Mouse (Mus musculus) testis, adult 2 months (tissue): ENCODE measurements around the gene Macrod1. TPM values are rescaled to one million over a fixed set of nuclear protein-coding genes. Genes with fewer than 3 reads are reported as not detected.

Experiments
- H3K27ac ChIP-seq: fragments of 200-500 bp; 2 replicates; pipeline ENCODE4 v1.5.1; 2012; ENCODE audit warnings: low read depth, low read length; ENCODE audit not compliant: control insufficient read depth, insufficient read depth
- H3K27me3 ChIP-seq: fragments of 200-500 bp; 2 replicates; pipeline ENCODE4 v1.6.1; 2012; ENCODE audit warnings: mild to moderate bottlenecking, low read length, moderate library complexity; ENCODE audit not compliant: control insufficient read depth, insufficient read depth
- H3K36me3 ChIP-seq: fragments of 200-500 bp; 2 replicates; pipeline ENCODE4 v1.6.1; 2012; ENCODE audit warnings: mild to moderate bottlenecking, low read length; ENCODE audit not compliant: control insufficient read depth, insufficient read depth
- H3K4me1 ChIP-seq: fragments of 200-500 bp; 2 replicates; pipeline ENCODE4 v1.6.1; 2012; ENCODE audit warnings: low read length; ENCODE audit not compliant: control insufficient read depth, insufficient read depth
- H3K4me3 ChIP-seq: fragments of 200-500 bp; 2 replicates; pipeline ENCODE4 v1.5.1; 2012; ENCODE audit warnings: low read depth, mild to moderate bottlenecking, low read length, moderate library complexity, mixed read lengths; ENCODE audit not compliant: control insufficient read depth
- CTCF ChIP-seq: fragments of 200-500 bp; IDR thresholded peaks from 2 replicates; pipeline ENCODE4 v1.5.1; 2012; ENCODE audit warnings: low read depth, mild to moderate bottlenecking, inconsistent platforms, low read length, moderate library complexity; ENCODE audit not compliant: control insufficient read depth, insufficient read depth, insufficient replicate concordance
- POLR2A ChIP-seq: fragments of 200-500 bp; IDR thresholded peaks from 2 replicates; pipeline ENCODE4 v1.6.1; 2012; ENCODE audit warnings: low read depth, mild to moderate bottlenecking, inconsistent platforms, low read length, moderate library complexity; ENCODE audit not compliant: control insufficient read depth
- polyA plus RNA-seq: library from polyadenylated mRNA; depleted of rRNA; stranded (reverse); fragments of >200 nt; gene quantifications from 2 replicates; pipeline ENCODE4 v1.2.3, GENCODE M21; 2012

Gene Macrod1
- polyA plus RNA-seq, 1 experiment = 39.2 TPM

GRCm38 (mm10) chr19:7140373-7140772 lies 83.8 kb downstream of the Macrod1 start:
- no peaks in the 10 kb centered on the region for H3K36me3 ChIP-seq
- no peak overlapping the region for H3K27ac ChIP-seq
- no peak overlapping the region for H3K4me3 ChIP-seq
- TF ChIP-seq CTCF = no peak
- TF ChIP-seq POLR2A = no peak
- peaks cover 12% of the 10 kb centered on the region for H3K4me1 ChIP-seq
- no peaks in the 10 kb centered on the region for H3K27me3 ChIP-seq

- Histone ChIP-seq H3K27ac (no peak overlapping the region), H3K36me3 (no peaks in the 10 kb centered on the region), H3K27me3 (no peaks in the 10 kb centered on the region), H3K4me3 (no peak overlapping the region), H3K4me1 (peaks cover 12% of the 10 kb centered on the region)
- TF ChIP-seq POLR2A (no peak), CTCF (no peak)
Observed at GRCm38 (mm10) chr19:7140856-7141421, 84.3 kb downstream of the Macrod1 start.

DNA sequence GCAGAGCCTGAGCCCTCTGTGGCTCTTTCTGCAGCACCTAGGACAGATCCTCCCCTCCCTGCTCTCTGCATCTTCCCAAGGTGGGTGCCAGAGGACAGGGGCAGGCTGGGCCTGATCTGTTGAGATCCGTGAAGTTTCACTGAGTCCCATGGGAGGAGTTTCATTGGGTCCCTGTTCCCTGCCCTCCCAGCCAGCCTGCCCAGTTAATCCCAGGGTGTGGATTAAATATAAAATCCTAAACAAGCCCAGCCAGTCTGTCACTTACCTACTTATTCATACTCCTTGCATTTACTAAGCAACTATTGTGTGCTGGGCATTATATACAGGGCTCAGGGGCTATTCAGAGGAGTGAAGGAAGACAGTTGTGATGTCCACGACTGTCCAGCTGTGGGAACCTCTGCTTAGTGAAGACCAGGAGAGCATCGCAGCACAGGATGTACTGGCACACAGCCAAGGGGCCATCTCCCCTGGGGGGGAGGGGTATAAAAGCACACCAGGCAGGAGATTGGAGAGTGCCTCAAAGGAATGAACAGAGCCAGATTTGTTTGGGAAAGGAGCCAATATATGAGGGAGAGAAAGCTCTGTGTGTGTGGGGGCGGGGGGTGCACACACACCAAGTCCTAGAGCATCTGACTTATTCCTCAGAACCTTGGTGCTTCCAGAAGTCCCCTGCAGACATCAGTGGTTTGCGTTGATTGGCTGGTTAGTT lies 85.8 kb downstream of the Macrod1 start:
- TF ChIP-seq CTCF (no peak), POLR2A (no peak)
- Histone ChIP-seq H3K4me3 (no peak overlapping the region), H3K27ac (no peak overlapping the region), H3K36me3 (no peaks in the 10 kb centered on the region), H3K4me1 (peaks cover 12% of the 10 kb centered on the region), H3K27me3 (no peaks in the 10 kb centered on the region)

DNA sequence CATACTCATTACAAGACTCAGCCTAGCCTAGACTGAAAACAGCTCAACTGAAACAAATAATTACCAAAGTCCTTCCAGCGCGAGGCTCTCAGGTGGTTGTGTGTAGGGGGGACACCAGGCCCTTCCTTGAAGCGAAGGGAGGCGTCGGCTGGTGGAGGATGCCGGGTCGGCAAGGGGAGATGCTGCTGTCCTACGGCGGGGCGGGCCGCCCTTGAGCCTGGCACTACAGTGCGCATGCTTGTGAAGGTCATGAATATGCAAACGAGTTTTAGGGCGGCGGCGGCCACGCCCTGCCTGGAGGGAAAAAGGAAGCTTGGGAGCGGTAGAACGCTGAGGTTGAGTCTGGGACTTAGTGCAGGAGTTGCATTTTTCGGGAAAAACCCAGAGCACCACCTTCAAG lies 87.2 kb downstream of the Macrod1 start:
- H3K27me3 ChIP-seq = no peaks in the 10 kb centered on the region
- H3K27ac ChIP-seq = no peak overlapping the region

GRCm38 (mm10) chr19:7144458-7144857 lies 87.8 kb downstream of the Macrod1 start:
- Histone ChIP-seq H3K4me1 (peaks cover 12% of the 10 kb centered on the region), H3K27me3 (no peaks in the 10 kb centered on the region), H3K27ac (no peak overlapping the region), H3K4me3 (no peak overlapping the region; the same call in 1 of the 2 replicates), H3K36me3 (no peaks in the 10 kb centered on the region)
- TF ChIP-seq CTCF (no peak), POLR2A (no peak)

More for the DNA sequence above, 87.2 kb downstream of the Macrod1 start:
- peaks cover 12% of the 10 kb centered on the region for H3K4me1 ChIP-seq
- TF ChIP-seq CTCF (no peak), POLR2A (no peak)
- no peaks in the 10 kb centered on the region for H3K36me3 ChIP-seq
- H3K4me3 ChIP-seq = peak overlapping the region; percentile 67

DNA sequence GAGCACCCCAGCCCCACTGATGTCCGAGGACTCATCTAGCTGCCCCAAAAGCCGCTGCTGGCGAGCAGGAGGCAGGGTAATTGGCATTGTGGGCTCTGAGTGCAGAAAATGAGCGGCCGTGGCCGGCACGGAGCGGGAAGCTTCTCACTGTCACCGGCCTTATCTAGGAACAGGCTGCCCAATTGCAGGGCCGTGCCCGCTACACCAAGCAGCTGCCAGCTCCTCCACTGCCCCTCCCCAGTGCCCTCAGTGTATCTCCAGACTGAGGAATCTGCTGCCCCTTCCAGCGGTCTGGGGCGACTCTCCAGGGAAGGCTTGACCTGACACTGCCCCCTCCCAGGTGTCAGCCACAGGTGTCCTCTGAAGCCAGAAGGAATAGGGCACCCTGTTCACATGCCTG lies 89.8 kb downstream of the Macrod1 start:
- Histone ChIP-seq H3K36me3 (no peaks in the 10 kb centered on the region), H3K27me3 (no peaks in the 10 kb centered on the region), H3K4me1 (peaks cover 15% of the 10 kb centered on the region), H3K27ac (no peak overlapping the region), H3K4me3 (no peak overlapping the region)
- TF ChIP-seq CTCF (no peak), POLR2A (no peak)

DNA sequence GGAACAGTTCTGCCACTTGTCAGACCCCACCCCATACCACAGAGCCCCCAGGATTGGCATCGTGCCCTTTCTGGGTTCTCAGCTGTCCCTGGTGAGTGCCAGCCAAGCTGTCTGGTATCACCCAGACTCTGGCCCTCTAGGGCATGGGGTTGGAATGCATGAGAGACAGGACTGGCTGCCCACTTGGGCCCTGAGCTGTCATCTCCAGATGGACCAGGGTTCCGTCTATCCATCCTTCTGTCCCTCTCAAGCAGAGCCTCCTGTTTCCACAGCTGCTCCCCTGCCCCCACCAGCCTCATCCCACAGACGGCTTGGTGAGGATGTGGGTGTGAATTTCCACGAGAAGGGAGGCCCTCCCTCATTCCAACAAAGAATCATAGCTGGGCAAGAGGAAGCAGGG lies 91.5 kb downstream of the Macrod1 start:
- TF ChIP-seq CTCF (no peak), POLR2A (no peak)
- no peak overlapping the region for H3K27ac ChIP-seq
- no peaks in the 10 kb centered on the region for H3K27me3 ChIP-seq
- H3K4me1 ChIP-seq = peaks cover 19% of the 10 kb centered on the region
- H3K36me3 ChIP-seq = no peaks in the 10 kb centered on the region
- no peak overlapping the region for H3K4me3 ChIP-seq
